Mouse (Mus musculus): ENCODE results near the gene Mark1. TPM values are rescaled to one million over a fixed set of nuclear protein-coding genes. Genes with fewer than 3 reads are reported as not detected.
A peak's percentile ranks its signal among the peaks of the same experiment; 100 is the strongest.

The Mark1 gene
- polyA plus RNA-seq, 1 experiment from 2014 or later: 4.4 TPM

DNA sequence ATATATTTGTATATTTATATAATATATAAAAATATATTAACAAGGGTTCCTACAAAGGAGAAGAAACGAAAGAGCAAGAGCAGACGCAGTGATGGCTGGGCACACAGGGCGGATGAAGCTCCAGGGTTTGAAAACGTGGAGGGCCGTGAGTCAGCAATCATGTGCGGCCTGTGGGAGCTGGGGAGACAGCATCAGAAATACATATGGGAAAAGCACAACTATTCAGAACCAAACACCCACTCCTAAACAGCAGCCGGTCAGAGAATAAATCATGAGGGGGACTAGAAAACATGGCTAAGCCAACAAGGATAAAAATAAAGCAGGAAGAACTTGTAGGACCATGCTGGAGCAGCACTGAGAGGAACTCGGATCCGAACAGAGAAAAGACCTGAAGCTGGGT is 142.2 kb downstream of the Mark1 start:
- H3K4me2 ChIP-seq (ENCODE audit: low read depth, low read length): no peak overlapping the region
- H3K4me1 ChIP-seq (ENCODE audit: control insufficient read depth, insufficient read depth, low read length): no peaks in the 10 kb centered on the region
- H3K9me3 ChIP-seq (replicated peaks; ENCODE audit: control insufficient read depth, low read length): no peaks in the 10 kb centered on the region
- no peak overlapping the region for H3K27ac ChIP-seq (replicated peaks; ENCODE audit: low read depth, low read length)
- no peaks in the 10 kb centered on the region for H3K27me3 ChIP-seq (ENCODE audit: control insufficient read depth, insufficient read depth, low read length)
- no peak for ATAC-seq (replicated peaks; ENCODE audit: insufficient number of reproducible peaks, low FRiP score, low TSS enrichment, low read depth)
- H3K4me3 ChIP-seq (ENCODE audit: low read depth, low read length): no peak overlapping the region
- no peak for DNase-seq (ENCODE audit: low spot score)
- WGBS: 85% methylated on average over 9 of the region's 9 CpGs
- H3K9ac ChIP-seq (replicated peaks; ENCODE audit: low read length): no peak overlapping the region
- H3K36me3 ChIP-seq (replicated peaks; ENCODE audit: control insufficient read depth, insufficient read depth, low read depth, low read length): no peaks in the 10 kb centered on the region

DNA sequence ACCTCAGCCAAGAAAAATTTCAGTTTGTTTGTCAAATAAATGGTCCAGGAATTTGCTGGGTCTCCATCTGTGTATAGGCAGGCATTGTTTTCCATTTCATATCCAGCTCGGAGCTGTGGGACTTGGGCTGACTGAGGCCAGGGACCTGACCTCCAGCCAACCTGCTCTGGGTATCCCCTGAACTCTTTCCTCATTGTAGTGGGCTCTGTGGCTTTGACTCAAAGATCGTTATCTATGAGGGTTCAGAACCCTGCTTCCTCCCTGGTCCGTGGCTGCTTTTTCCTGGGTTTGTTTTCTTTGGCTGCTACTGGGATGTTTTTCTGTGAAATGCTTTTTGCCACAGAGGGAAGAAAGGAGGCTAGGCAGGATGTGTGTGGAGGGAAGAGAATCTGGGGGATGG is 145.4 kb downstream of the Mark1 start:
- H3K27ac ChIP-seq (replicated peaks; ENCODE audit: low read depth, low read length): no peak overlapping the region
- no peaks in the 10 kb centered on the region for H3K4me1 ChIP-seq (ENCODE audit: control insufficient read depth, insufficient read depth, low read length)
- H3K36me3 ChIP-seq (replicated peaks; ENCODE audit: control insufficient read depth, insufficient read depth, low read depth, low read length): no peaks in the 10 kb centered on the region
- H3K27me3 ChIP-seq (ENCODE audit: control insufficient read depth, insufficient read depth, low read length): no peaks in the 10 kb centered on the region
- no peak for DNase-seq (ENCODE audit: low spot score)
- H3K9ac ChIP-seq (replicated peaks; ENCODE audit: low read length): no peak overlapping the region
- no peak for ATAC-seq (replicated peaks; ENCODE audit: insufficient number of reproducible peaks, low FRiP score, low TSS enrichment, low read depth)
- 47% methylated on average over 3 of the region's 3 CpGs for WGBS
- no peaks in the 10 kb centered on the region for H3K9me3 ChIP-seq (replicated peaks; ENCODE audit: control insufficient read depth, low read length)
- H3K4me2 ChIP-seq (ENCODE audit: low read depth, low read length): no peak overlapping the region
- H3K4me3 ChIP-seq (ENCODE audit: low read depth, low read length): no peak overlapping the region

DNA sequence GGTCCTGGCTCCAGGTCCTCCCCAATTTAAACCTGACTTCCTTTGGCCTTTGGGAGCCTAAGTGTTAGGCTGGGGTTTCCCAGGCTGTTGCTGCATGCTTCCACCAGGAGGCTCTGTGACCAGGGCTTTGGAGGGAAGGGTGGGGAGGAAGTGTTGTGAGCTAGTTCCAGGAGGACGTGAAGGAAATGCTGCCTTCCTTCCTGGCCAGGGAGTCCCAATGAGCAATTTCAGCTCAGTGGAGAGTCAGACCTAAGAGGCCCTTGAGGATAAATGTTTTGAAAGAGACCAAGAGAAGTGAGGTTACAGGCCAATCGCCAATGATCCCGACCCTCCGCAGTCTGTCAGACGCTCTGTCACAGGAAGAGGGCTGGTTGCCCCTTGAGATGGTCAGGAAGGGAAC is 146.0 kb downstream of the Mark1 start:
- Histone ChIP-seq H3K36me3 (replicated peaks; ENCODE audit: control insufficient read depth, insufficient read depth, low read depth, low read length) (no peaks in the 10 kb centered on the region), H3K4me2 (ENCODE audit: low read depth, low read length) (no peak overlapping the region), H3K4me1 (ENCODE audit: control insufficient read depth, insufficient read depth, low read length) (no peaks in the 10 kb centered on the region), H3K27me3 (ENCODE audit: control insufficient read depth, insufficient read depth, low read length) (no peaks in the 10 kb centered on the region), H3K9ac (replicated peaks; ENCODE audit: low read length) (no peak overlapping the region), H3K4me3 (ENCODE audit: low read depth, low read length) (no peak overlapping the region), H3K27ac (replicated peaks; ENCODE audit: low read depth, low read length) (no peak overlapping the region), H3K9me3 (replicated peaks; ENCODE audit: control insufficient read depth, low read length) (no peaks in the 10 kb centered on the region)
- ATAC-seq (replicated peaks; ENCODE audit: insufficient number of reproducible peaks, low FRiP score, low TSS enrichment, low read depth) (0 out of 2 replicates have a peak, but pooled peaks have one; percentile 16), DNase-seq (ENCODE audit: low spot score) (peak; percentile 72)
- 20% methylated on average over 5 of the region's 5 CpGs for WGBS

DNA sequence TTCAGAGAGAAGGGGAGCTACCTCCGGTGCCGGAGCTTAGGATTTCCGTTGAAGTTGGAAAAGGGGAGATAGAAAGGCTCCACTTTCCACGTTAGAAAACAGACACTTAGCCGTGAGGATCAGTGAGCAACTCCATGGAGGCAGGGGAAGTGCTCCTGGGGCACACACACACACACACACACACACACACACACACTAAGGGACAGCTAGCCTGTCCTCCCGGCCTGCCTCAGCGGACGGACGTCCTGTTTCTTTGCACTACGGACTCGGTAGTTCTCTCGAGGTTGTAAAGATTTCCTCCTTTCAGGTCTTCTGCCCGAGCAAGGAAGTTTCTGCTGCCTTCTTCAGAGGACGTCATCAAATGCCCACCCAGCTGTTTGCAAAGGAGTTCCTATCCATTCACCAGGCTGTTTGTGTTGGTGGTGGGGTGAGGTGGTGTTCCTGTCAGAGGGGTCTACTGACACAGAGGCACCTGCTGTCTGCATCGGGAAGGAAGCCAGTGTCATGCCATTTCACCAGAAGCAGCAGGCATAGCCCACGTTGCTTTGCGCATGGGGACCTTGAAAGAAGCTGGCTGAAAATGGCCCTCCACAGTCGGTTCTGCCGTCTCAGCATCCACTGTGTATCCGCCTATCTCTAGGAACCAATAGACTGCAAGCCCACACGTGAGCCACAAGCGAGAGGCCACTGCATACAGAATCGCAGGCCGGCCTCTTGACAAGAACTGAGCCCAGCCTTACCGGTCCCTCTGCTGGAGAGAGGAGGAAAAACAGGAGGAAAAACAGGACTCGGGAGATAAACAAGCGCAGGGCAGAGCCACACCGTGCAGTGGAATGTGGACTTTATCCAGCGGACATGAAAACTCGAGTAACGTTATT is 147.4 kb downstream of the Mark1 start:
- H3K36me3 ChIP-seq (replicated peaks; ENCODE audit: control insufficient read depth, insufficient read depth, low read depth, low read length): no peaks in the 10 kb centered on the region
- no peaks in the 10 kb centered on the region for H3K27me3 ChIP-seq (ENCODE audit: control insufficient read depth, insufficient read depth, low read length)
- no peaks in the 10 kb centered on the region for H3K9me3 ChIP-seq (replicated peaks; ENCODE audit: control insufficient read depth, low read length)
- WGBS: 18% methylated on average over 31 of the region's 31 CpGs
- ATAC-seq (replicated peaks; ENCODE audit: insufficient number of reproducible peaks, low FRiP score, low TSS enrichment, low read depth) (peak; percentile 78), DNase-seq (ENCODE audit: low spot score) (peak; percentile 88)
- H3K4me2 ChIP-seq (ENCODE audit: low read depth, low read length): peak overlapping the region; percentile 6; the same call in 1 of the 2 replicates
- no peaks in the 10 kb centered on the region for H3K4me1 ChIP-seq (ENCODE audit: control insufficient read depth, insufficient read depth, low read length)
- no peak overlapping the region for H3K27ac ChIP-seq (replicated peaks; ENCODE audit: low read depth, low read length)
- no peak overlapping the region for H3K4me3 ChIP-seq (ENCODE audit: low read depth, low read length)
- H3K9ac ChIP-seq (replicated peaks; ENCODE audit: low read length): no peak overlapping the region

DNA sequence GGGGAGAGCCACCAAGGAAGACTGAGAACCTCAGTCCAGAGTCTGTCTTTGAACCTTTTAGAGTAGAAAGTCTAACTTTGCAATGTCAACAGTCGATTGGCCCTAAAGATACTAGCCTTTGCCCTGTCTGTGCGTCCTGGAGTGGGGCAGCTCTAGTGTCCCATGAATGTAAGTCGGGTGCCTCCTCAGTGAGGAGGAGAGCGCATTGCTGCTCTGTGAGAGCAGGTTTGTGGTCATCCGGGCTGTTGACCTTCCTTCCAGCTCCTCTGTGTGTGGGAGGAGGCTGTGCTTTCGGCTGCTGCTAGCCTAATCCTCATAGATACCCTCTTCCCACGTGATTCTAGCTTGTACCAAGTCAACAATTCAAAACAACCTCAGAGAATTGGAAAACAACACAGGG is 148.2 kb downstream of the Mark1 start:
- H3K4me3 ChIP-seq (ENCODE audit: low read depth, low read length): no peak overlapping the region
- no peak overlapping the region for H3K4me2 ChIP-seq (ENCODE audit: low read depth, low read length)
- DNase-seq (ENCODE audit: low spot score) (no peak), ATAC-seq (replicated peaks; ENCODE audit: insufficient number of reproducible peaks, low FRiP score, low TSS enrichment, low read depth) (no peak)
- no peaks in the 10 kb centered on the region for H3K4me1 ChIP-seq (ENCODE audit: control insufficient read depth, insufficient read depth, low read length)
- no peaks in the 10 kb centered on the region for H3K36me3 ChIP-seq (replicated peaks; ENCODE audit: control insufficient read depth, insufficient read depth, low read depth, low read length)
- peaks cover 2% of the 10 kb centered on the region; the same call in 1 of the 2 replicates for H3K27me3 ChIP-seq (ENCODE audit: control insufficient read depth, insufficient read depth, low read length)
- WGBS: 46% methylated on average over 7 of the region's 7 CpGs
- no peak overlapping the region for H3K27ac ChIP-seq (replicated peaks; ENCODE audit: low read depth, low read length)
- no peaks in the 10 kb centered on the region for H3K9me3 ChIP-seq (replicated peaks; ENCODE audit: control insufficient read depth, low read length)
- H3K9ac ChIP-seq (replicated peaks; ENCODE audit: low read length): no peak overlapping the region

DNA sequence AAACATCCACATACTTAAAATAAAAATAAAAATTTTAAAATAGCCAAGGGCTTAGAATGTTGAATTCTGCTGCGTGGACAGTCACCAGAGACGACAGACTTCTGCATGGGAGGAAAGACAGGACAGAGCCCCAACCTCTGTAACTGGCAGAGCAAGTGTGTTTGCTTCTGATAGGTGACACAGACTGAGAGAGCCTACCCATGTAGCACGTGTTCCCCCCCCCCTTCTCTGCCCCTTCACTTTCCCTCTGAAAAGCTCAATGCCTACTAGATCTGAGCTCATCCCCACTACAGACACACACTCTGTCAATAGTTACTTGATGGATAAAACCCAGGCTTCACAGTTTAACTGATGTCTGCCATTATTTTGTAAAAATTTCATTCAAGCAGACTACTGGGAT is 152.4 kb downstream of the Mark1 start:
- Histone ChIP-seq H3K4me1 (ENCODE audit: control insufficient read depth, insufficient read depth, low read length) (no peaks in the 10 kb centered on the region), H3K9ac (replicated peaks; ENCODE audit: low read length) (no peak overlapping the region), H3K27me3 (ENCODE audit: control insufficient read depth, insufficient read depth, low read length) (peaks cover 2% of the 10 kb centered on the region; the same call in 1 of the 2 replicates), H3K27ac (replicated peaks; ENCODE audit: low read depth, low read length) (no peak overlapping the region), H3K4me2 (ENCODE audit: low read depth, low read length) (no peak overlapping the region), H3K9me3 (replicated peaks; ENCODE audit: control insufficient read depth, low read length) (no peaks in the 10 kb centered on the region), H3K36me3 (replicated peaks; ENCODE audit: control insufficient read depth, insufficient read depth, low read depth, low read length) (no peaks in the 10 kb centered on the region), H3K4me3 (ENCODE audit: low read depth, low read length) (no peak overlapping the region)
- 55% methylated on average over 3 of the region's 3 CpGs for WGBS
- ATAC-seq (replicated peaks; ENCODE audit: insufficient number of reproducible peaks, low FRiP score, low TSS enrichment, low read depth) (no peak), DNase-seq (ENCODE audit: low spot score) (no peak)

Other genes starting within 250 kb of the Mark1 start
- not detected in 2 replicates for gene Marc1, start 188.3 kb downstream of the Mark1 start, polyA plus RNA-seq (2014; fragmentation: Nextera tagmentation; extraction: Ambion mirVana)
- 118 and 125 TPM in 2 replicates for gene Marc2, start 153.1 kb downstream of the Mark1 start, polyA plus RNA-seq (2014; fragmentation: Nextera tagmentation; extraction: Ambion mirVana)
- gene C130074G19Rik, start 116.4 kb downstream of the Mark1 start, polyA plus RNA-seq (2014; fragmentation: Nextera tagmentation; extraction: Ambion mirVana): 0.67 and 0.72 TPM in 2 replicates
- gene Rab3gap2, start 204.5 kb upstream of the Mark1 start, polyA plus RNA-seq (2014; fragmentation: Nextera tagmentation; extraction: Ambion mirVana): 20.4 and 21.2 TPM in 2 replicates